Mouse (Mus musculus) brain, embryonic 14.5 days (tissue): Measurements from ENCODE around the gene Theg. TPM values are rescaled to one million over a fixed set of nuclear protein-coding genes. Genes with fewer than 3 reads are reported as not detected.

ENCODE experiments used
- DNase-seq: peaks from one replicate; pipeline ENCODE4 v3.0.0-alpha.2; 2011; ENCODE audit warnings: low read depth
- CTCF ChIP-seq: fragments of 200-500 bp; IDR thresholded peaks from 2 replicates; pipeline ENCODE4 v1.5.1; 2012; ENCODE audit warnings: inconsistent platforms, mild to moderate bottlenecking, moderate library complexity, borderline replicate concordance; ENCODE audit not compliant: insufficient read depth, insufficient read length; ENCODE audit errors: extremely low read depth
- POLR2A ChIP-seq: fragments of 200-500 bp; IDR thresholded peaks from 2 replicates; pipeline ENCODE4 v1.6.1; 2012; ENCODE audit warnings: mild to moderate bottlenecking, inconsistent platforms, borderline replicate concordance; ENCODE audit not compliant: poor library complexity, insufficient read depth, insufficient read length, severe bottlenecking; ENCODE audit errors: extremely low read depth
- polyA plus RNA-seq: library from polyadenylated mRNA; depleted of rRNA; stranded (reverse); fragments of >200 nt; gene quantifications from 2 replicates; pipeline ENCODE4 v1.2.3, GENCODE M21; 2012; rRNA removed

The Theg gene
- polyA plus RNA-seq, 1 experiment, result not detected

- DNase-seq, result no peak
- TF ChIP-seq CTCF, result no peak
- TF ChIP-seq POLR2A, result no peak
These were observed 56.4 kb downstream of the Theg start for GRCm38 (mm10) chr10:79530721-79531120.

GRCm38 (mm10) chr10:79530241-79530640, 56.9 kb downstream of the Theg start:
- no peak for TF ChIP-seq CTCF
- TF ChIP-seq POLR2A, result no peak
- no peak for DNase-seq

- no peak for TF ChIP-seq POLR2A
- TF ChIP-seq CTCF, result no peak
- no peak for DNase-seq
These were observed 59.0 kb downstream of the Theg start for GRCm38 (mm10) chr10:79528081-79528480.

GRCm38 (mm10) chr10:79527453-79527845, 59.7 kb downstream of the Theg start:
- no peak for DNase-seq
- no peak for TF ChIP-seq POLR2A
- TF ChIP-seq CTCF, result no peak

- no peak for TF ChIP-seq CTCF
- TF ChIP-seq POLR2A, result no peak
- DNase-seq, result no peak
These were observed 60.3 kb downstream of the Theg start for GRCm38 (mm10) chr10:79526661-79527452.

Other genes with a start within 250 kb of the Theg start
- gene Vmn2r82, start 230.8 kb downstream of the Theg start, polyA plus RNA-seq, result not detected in 2 replicates
- not detected in 2 replicates for gene Vmn2r83, start 118.6 kb downstream of the Theg start, polyA plus RNA-seq
- 8.9 and 13.8 TPM in 2 replicates for gene Plpp2, start 53.5 kb downstream of the Theg start, polyA plus RNA-seq
- gene Mier2, start 32.1 kb downstream of the Theg start, polyA plus RNA-seq, result 128 and 178 TPM in 2 replicates
- gene C2cd4c, start 26.7 kb upstream of the Theg start, polyA plus RNA-seq, result 8.2 and 10.4 TPM in 2 replicates
- gene Shc2, start 50.6 kb upstream of the Theg start, polyA plus RNA-seq, result 48.1 and 54.9 TPM in 2 replicates
- 0.11 TPM in 1 of 2 replicates, not detected in the other for gene Odf3l2, start 58.4 kb upstream of the Theg start, polyA plus RNA-seq
- gene Madcam1, start 77.2 kb upstream of the Theg start, polyA plus RNA-seq, result 0.87 and 1.1 TPM in 2 replicates
- gene Tpgs1, start 82.0 kb upstream of the Theg start, polyA plus RNA-seq, result 68.2 and 69.2 TPM in 2 replicates
- 121 and 151 TPM in 2 replicates for gene Cdc34, start 94.9 kb upstream of the Theg start, polyA plus RNA-seq
- gene Gzmm, start 101.7 kb upstream of the Theg start, polyA plus RNA-seq, result 1.4 and 1.9 TPM in 2 replicates
- gene Bsg, start 117.2 kb upstream of the Theg start, polyA plus RNA-seq, result 593 and 631 TPM in 2 replicates
- gene Hcn2, start 129.3 kb upstream of the Theg start, polyA plus RNA-seq, result 8.3 and 16.1 TPM in 2 replicates
- gene Polrmt, start 159.2 kb upstream of the Theg start, polyA plus RNA-seq, result 63.0 and 81.6 TPM in 2 replicates
- gene Fgf22, start 167.7 kb upstream of the Theg start, polyA plus RNA-seq, result 0.28 and 0.74 TPM in 2 replicates
- gene Rnf126, start 179.6 kb upstream of the Theg start, polyA plus RNA-seq, result 157 and 182 TPM in 2 replicates
- 1.7 and 2.2 TPM in 2 replicates for gene Fstl3, start 189.9 kb upstream of the Theg start, polyA plus RNA-seq
- 0.05 and 0.14 TPM in 2 replicates for gene Prss57, start 203.6 kb upstream of the Theg start, polyA plus RNA-seq
- 157 and 219 TPM in 2 replicates for gene Palm, start 206.2 kb upstream of the Theg start, polyA plus RNA-seq
- 0.59 and 1.1 TPM in 2 replicates for gene Misp, start 233.7 kb upstream of the Theg start, polyA plus RNA-seq